Mouse (Mus musculus) cerebellum, adult 2 months (tissue): Measurements from ENCODE around the gene Triobp.

Experiments
- CTCF ChIP-seq: fragments of 200-500 bp; IDR thresholded peaks from 2 replicates; pipeline ENCODE4 v1.5.1; 2011; ENCODE audit warnings: low read depth, mild to moderate bottlenecking, control low read depth, low read length, moderate library complexity, borderline replicate concordance; ENCODE audit not compliant: insufficient read depth
- POLR2A ChIP-seq: fragments of 200-500 bp; IDR thresholded peaks from 2 replicates; pipeline ENCODE4 v1.6.1; 2011; ENCODE audit warnings: low read length, control low read depth, borderline replicate concordance; ENCODE audit not compliant: insufficient read depth

DNA sequence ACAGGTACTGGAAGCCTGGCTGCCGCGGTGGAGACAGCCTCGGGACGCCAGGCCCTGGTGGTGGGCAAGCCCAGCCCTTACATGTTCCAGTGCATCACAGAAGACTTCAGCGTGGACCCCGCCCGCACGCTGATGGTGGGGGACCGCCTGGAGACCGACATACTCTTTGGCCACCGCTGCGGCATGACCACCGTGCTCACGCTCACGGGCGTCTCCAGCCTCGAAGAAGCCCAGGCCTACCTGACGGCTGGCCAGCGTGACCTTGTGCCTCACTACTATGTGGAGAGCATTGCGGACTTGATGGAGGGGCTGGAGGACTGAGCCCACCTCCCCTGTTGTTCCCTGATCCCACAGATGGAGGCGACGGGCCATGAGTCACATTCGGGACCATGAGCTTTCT lies 29.4 kb upstream of the Triobp start:
- TF ChIP-seq POLR2A (no peak), CTCF (no peak)
